In the genomic region with DNA sequence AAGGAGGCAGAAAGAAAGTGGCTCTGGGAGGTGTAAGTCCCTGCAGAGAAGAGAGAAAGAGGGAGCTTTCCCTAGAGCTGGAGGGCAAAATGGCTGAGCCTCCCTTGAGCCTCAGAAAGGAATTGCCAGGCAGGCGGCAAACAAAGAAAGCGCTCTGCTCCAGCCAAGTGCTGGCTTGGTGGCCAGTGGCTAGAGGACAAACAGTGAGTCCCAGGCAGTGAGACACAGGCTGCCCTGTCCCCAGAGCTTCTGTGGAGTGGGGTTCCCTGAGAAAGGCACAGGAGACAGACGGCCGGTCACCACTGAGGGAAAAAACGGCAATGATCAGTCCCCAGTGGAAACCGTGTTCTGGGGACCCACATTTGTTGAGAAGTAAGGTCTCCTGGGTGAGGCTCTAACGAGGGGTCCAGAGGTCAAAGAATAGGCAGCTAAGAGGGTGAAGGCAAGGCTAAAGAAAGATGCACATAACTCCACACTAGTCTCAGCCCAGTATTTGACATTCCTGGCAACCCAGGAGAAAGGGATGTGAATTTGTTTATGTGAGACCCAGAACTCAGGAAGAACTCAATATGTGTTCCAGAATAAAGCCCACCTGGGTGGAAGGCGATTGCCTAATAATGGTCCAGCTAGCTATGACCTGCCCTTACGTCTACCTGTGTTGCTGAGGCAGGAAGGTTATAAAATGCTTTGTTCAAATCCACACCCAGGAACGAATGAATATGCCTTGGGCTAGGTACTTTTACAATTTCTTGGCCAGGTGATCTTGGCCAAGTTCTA, we compare ENCODE assay signal across 13 mouse cellular contexts. TPM values are rescaled to one million over a fixed set of nuclear protein-coding genes. Genes with fewer than 3 reads are reported as not detected.
DNase-seq lines count a peak whose midpoint lies in the region; ATAC-seq lines count a peak whose summit lies in the region.
"Had no signal": no experiment of that assay in that cellular context is flagged by ENCODE, and none has a peak within 500 bp of the region (broad histone marks: within the 10 kb centered on the region; RNA-seq: fewer than 3 reads in every experiment).

No protein-coding gene starts in this region.

- H3K36me3 ChIP-seq in forebrain, embryonic 13.5 days (ENCODE audit: poor library complexity, severe bottlenecking) = peaks cover 3% of the 10 kb centered on the region; the same call in 1 of the 2 replicates
- no peaks in the 10 kb centered on the region for H3K36me3 ChIP-seq in neural tube, embryonic 13.5 days
- H3K36me3 ChIP-seq: embryonic facial prominence, embryonic 12.5 days had no signal

- ATAC-seq in forebrain, embryonic 13.5 days = no peak
- no peak for ATAC-seq in neural tube, embryonic 13.5 days (ENCODE audit: low read depth)
- no peak for ATAC-seq in erythroblast, adult 5-6 weeks (replicated peaks; ENCODE audit: low FRiP score, poor library complexity, severe bottlenecking)
- no peak for ATAC-seq in megakaryocyte progenitor cell, adult 5-6 weeks (replicated peaks; ENCODE audit: poor library complexity)

- H3K27me3 ChIP-seq in forebrain, embryonic 13.5 days = peaks cover 15% of the 10 kb centered on the region
- H3K27me3 ChIP-seq in neural tube, embryonic 13.5 days = peaks cover 62% of the 10 kb centered on the region

- H3K4me3 ChIP-seq in forebrain, embryonic 13.5 days = peak overlapping the region; percentile 75
- peak overlapping the region; percentile 66 for H3K4me3 ChIP-seq in neural tube, embryonic 13.5 days
- H3K4me3 ChIP-seq: embryonic facial prominence, embryonic 12.5 days had no signal

- DNase-seq in cerebellum, postnatal 10 days = peak; percentile 38 to 59
- no peak for DNase-seq in cerebellum, postnatal 36 days
- DNase-seq in left cerebral cortex, adult 18-20 months (ENCODE audit: low spot score in 2 of 2) = peak; percentile 51 to 54
- no peak for DNase-seq in adrenal gland, adult (ENCODE audit: inconsistent age in 2 of 2, low spot score in 1 of 2)
- DNase-seq: kidney, postnatal 36 days; lung, embryonic 14.5 days had no signal

- peak overlapping the region; percentile 69 for H3K4me2 ChIP-seq in forebrain, embryonic 13.5 days
- H3K4me2 ChIP-seq in neural tube, embryonic 13.5 days = peak overlapping the region; percentile 58
- H3K4me2 ChIP-seq: embryonic facial prominence, embryonic 12.5 days; heart, embryonic 11.5 days; lung, embryonic 14.5 days had no signal

- no peaks in the 10 kb centered on the region for H3K9me3 ChIP-seq in forebrain, embryonic 13.5 days (replicated peaks)
- H3K9me3 ChIP-seq in neural tube, embryonic 13.5 days = no peaks in the 10 kb centered on the region
- H3K9me3 ChIP-seq: embryonic facial prominence, embryonic 12.5 days had no signal

- WGBS in forebrain, embryonic 13.5 days = 37% methylated on average over 10 of the region's 10 CpGs
- WGBS in neural tube, embryonic 13.5 days = 37% methylated on average over 10 of the region's 10 CpGs

- peak overlapping the region; percentile 87 for H3K27ac ChIP-seq in forebrain, embryonic 13.5 days
- H3K27ac ChIP-seq in neural tube, embryonic 13.5 days (replicated peaks) = peak overlapping the region; percentile 82
- H3K27ac ChIP-seq: embryonic facial prominence, embryonic 12.5 days had no signal

- H3K9ac ChIP-seq in forebrain, embryonic 13.5 days = peak overlapping the region; percentile 92
- peak overlapping the region; percentile 89 for H3K9ac ChIP-seq in neural tube, embryonic 13.5 days
- H3K9ac ChIP-seq: embryonic facial prominence, embryonic 12.5 days; lung, embryonic 14.5 days had no signal

- H3K4me1 ChIP-seq in forebrain, embryonic 13.5 days = peaks cover 71% of the 10 kb centered on the region
- H3K4me1 ChIP-seq in neural tube, embryonic 13.5 days (replicated peaks) = peaks cover 63% of the 10 kb centered on the region

RNA-seq across cellular contexts. Expression of a gene that starts 1.7 kb away (rescaled TPM):
- 67.2 and 81.0 TPM in 2 replicates for polyA plus RNA-seq in forebrain, embryonic 13.5 days (2015; fragmentation: Nextera tagmentation; extraction: Ambion mirVana)
- 100 to 1,000 TPM; 288 to 289 TPM for total RNA-seq in left cerebral cortex, adult 18-20 months (2021)
- polyA plus RNA-seq in neural tube, embryonic 13.5 days (2015; fragmentation: Nextera tagmentation; extraction: Ambion mirVana) = 66.6 and 67.8 TPM in 2 replicates
- total RNA-seq in erythroblast, adult 5-6 weeks (2015; ENCODE audit: low replicate concordance) = not detected in 2 replicates
- not detected in 2 replicates for total RNA-seq in erythroblast, adult 5-6 weeks (2017; ENCODE audit: low replicate concordance)
- total RNA-seq in megakaryocyte progenitor cell, adult 5-6 weeks (2015) = not detected in 2 replicates
- total RNA-seq in megakaryocyte progenitor cell, adult 5-6 weeks (2017) = not detected in 2 replicates
- polyA plus RNA-seq: C2C12; lung, embryonic 14.5 days had no signal

Comparison
In these comparisons a context has a peak if more than half of its experiments do, and no peak if none do; other contexts are left out.
1. DNase-seq: peak in cerebellum, postnatal 10 days (2 of 2) and left cerebral cortex, adult 18-20 months (2 of 2); none in cerebellum, postnatal 36 days (0 of 2) and adrenal gland, adult (0 of 2).
2. RNA of a gene that starts 1.7 kb away (total RNA-seq): 288 to 289 TPM in left cerebral cortex, adult 18-20 months; not detected in erythroblast, adult 5-6 weeks and not detected in megakaryocyte progenitor cell, adult 5-6 weeks; every median in the first group is over 100 times any median in the second.